In genomic region chr5:141024435-141024834, GRCm38 (mm10) we compare ENCODE assay signal across 9 mouse cellular contexts. TPM values are rescaled to one million over a fixed set of nuclear protein-coding genes. Genes with fewer than 3 reads are reported as not detected.
DNase-seq lines count a peak whose midpoint lies in the region; TF ChIP-seq lines count a peak whose summit lies in the region.
"Had no signal": no experiment of that assay in that cellular context is flagged by ENCODE, and none has a peak within 500 bp of the region (broad histone marks: within the 10 kb centered on the region; RNA-seq: fewer than 3 reads in every experiment).

No protein-coding gene starts in this region.

- no peak overlapping the region for H3K4me3 ChIP-seq in layer of hippocampus, adult 2 months
- H3K4me3 ChIP-seq: liver, embryonic 15.5 days had no signal

- peak; percentile 73 for TF ChIP-seq CTCF in layer of hippocampus, adult 2 months (conservative IDR thresholded peaks at IDR 0.05)

- no peak overlapping the region for H3K27ac ChIP-seq in layer of hippocampus, adult 2 months
- H3K27ac ChIP-seq: liver, embryonic 15.5 days had no signal

- DNase-seq in layer of hippocampus, adult 2 months (ENCODE audit: low spot score in 2 of 2): peak in 1 of 2 experiments; percentile 22
- DNase-seq in layer of hippocampus, postnatal 10 days (ENCODE audit: low spot score in 2 of 2): no peak
- peak; percentile 45 for DNase-seq in ES-CJ7 (ENCODE audit: low read depth, low spot score)
- peak; percentile 26 for DNase-seq in brain, adult 2 months (ENCODE audit: low read depth, low spot score)
- peak; percentile 81 for DNase-seq in naive thymus-derived CD4-positive, alpha-beta T cell, adult 2 months (ENCODE audit: low read depth)
- DNase-seq in layer of hippocampus, adult 8-10 months (ENCODE audit: low spot score in 2 of 2): no peak
- no peak for DNase-seq in gastrocnemius, postnatal 4 days (ENCODE audit: low spot score in 2 of 2)
- DNase-seq in gastrocnemius, adult 18-20 months (ENCODE audit: low spot score): no peak

RNA-seq across cellular contexts. Expression of gene Card11, which starts 24.1 kb away (rescaled TPM):
- under 1 TPM in 1 of 2 experiments, not detected in 1; 0.12 TPM for total RNA-seq in layer of hippocampus, adult 2 months (2021)
- under 1 TPM; 0.21 to 0.36 TPM for total RNA-seq in layer of hippocampus, postnatal 10 days (2021)
- total RNA-seq in layer of hippocampus, adult 8-10 months (2022): 1 to 10 TPM in 2 of 4 experiments, under 1 TPM in 2; 0.25 to 2.0 (median 0.85) TPM
- total RNA-seq in gastrocnemius, postnatal 4 days (2021): under 1 TPM; 0.20 to 0.26 TPM
- under 1 TPM; 0.43 to 0.55 TPM for total RNA-seq in gastrocnemius, adult 18-20 months (2021)

Comparison
In these comparisons a context has a peak if more than half of its experiments do, and no peak if none do; other contexts are left out.
1. DNase-seq: peak in ES-CJ7 (single experiment), brain, adult 2 months (single experiment) and naive thymus-derived CD4-positive, alpha-beta T cell, adult 2 months (single experiment); none in layer of hippocampus, postnatal 10 days (0 of 2), layer of hippocampus, adult 8-10 months (0 of 2), gastrocnemius, postnatal 4 days (0 of 2) and gastrocnemius, adult 18-20 months (single experiment).